ENCODE assay signal across 11 mouse cellular contexts in genomic region chr10:127748847-127749612, GRCm38 (mm10). TPM values are rescaled to one million over a fixed set of nuclear protein-coding genes. Genes with fewer than 3 reads are reported as not detected.
DNase-seq lines count a peak whose midpoint lies in the region; ATAC-seq lines count a peak whose summit lies in the region.
"Had no signal": no experiment of that assay in that cellular context is flagged by ENCODE, and none has a peak within 500 bp of the region (broad histone marks: within the 10 kb centered on the region; RNA-seq: fewer than 3 reads in every experiment).

No protein-coding gene starts in this region.

- H3K9me3 ChIP-seq in limb, embryonic 12.5 days, result no peaks in the 10 kb centered on the region

- peak overlapping the region; percentile 46; the same call in 1 of the 2 replicates for H3K4me2 ChIP-seq in limb, embryonic 12.5 days

- DNase-seq in ovary, postnatal 36 days (ENCODE audit: low spot score), result peak; percentile 51
- DNase-seq in ovary, postnatal 10 days (ENCODE audit: low spot score), result no peak
- peak; percentile 32 to 46 for DNase-seq in heart, postnatal 10 days
- DNase-seq in neural tube, embryonic 10.5 days (ENCODE audit: extremely low spot score, low spot score), result peak; percentile 46
- no peak for DNase-seq in cerebellum, adult 11 months
- no peak for DNase-seq in left cerebral cortex, postnatal 14 days (ENCODE audit: low spot score in 2 of 2)
- no peak for DNase-seq in MN1 (ENCODE audit: low spot score)

- H3K4me3 ChIP-seq in limb, embryonic 12.5 days (replicated peaks), result no peak overlapping the region

- H3K27me3 ChIP-seq in limb, embryonic 12.5 days, result peaks cover 3% of the 10 kb centered on the region; the same call in 1 of the 2 replicates

- H3K4me1 ChIP-seq in limb, embryonic 12.5 days (replicated peaks), result peaks cover 10% of the 10 kb centered on the region

- ATAC-seq in limb, embryonic 12.5 days (ENCODE audit: insufficient number of reproducible peaks, insufficient read depth, low FRiP score, low TSS enrichment, low read depth), result no peak

- intact Hi-C loops in heart, postnatal 10 days (cut with DNase I), result no loop called here
- intact Hi-C loops in left cerebral cortex, postnatal 14 days (cut with DNase I), result no loop called here

- 13% methylated on average over 8 of the region's 8 CpGs for WGBS in limb, embryonic 12.5 days

- H3K27ac ChIP-seq in limb, embryonic 12.5 days, result no peak overlapping the region

- no peak overlapping the region for H3K9ac ChIP-seq in limb, embryonic 12.5 days (replicated peaks)

- peaks cover 50% of the 10 kb centered on the region for H3K36me3 ChIP-seq in limb, embryonic 12.5 days

RNA-seq across cellular contexts. Expression of gene Gpr182, which starts 2.5 kb away (rescaled TPM):
- total RNA-seq in heart, postnatal 10 days (2021), result 1 to 10 TPM; 4.6 to 4.7 TPM
- polyA plus RNA-seq in limb, embryonic 12.5 days (2016; fragmentation: Nextera tagmentation; extraction: Ambion mirVana), result 0.49 and 0.59 TPM in 2 replicates
- total RNA-seq in left cerebral cortex, postnatal 14 days (2021), result 1 to 10 TPM; 1.3 to 1.5 TPM

RNA-seq across cellular contexts. Expression of gene Zbtb39, which starts 9.7 kb away (rescaled TPM):
- 1 to 10 TPM; 8.1 to 9.6 TPM for total RNA-seq in heart, postnatal 10 days (2021)
- 4.3 and 4.6 TPM in 2 replicates for polyA plus RNA-seq in limb, embryonic 12.5 days (2016; fragmentation: Nextera tagmentation; extraction: Ambion mirVana)
- 1 to 10 TPM; 8.5 to 8.8 TPM for total RNA-seq in left cerebral cortex, postnatal 14 days (2021)

RNA-seq across cellular contexts. Expression of gene Rdh1, which starts 10.5 kb away (rescaled TPM):
- under 1 TPM; 0.10 to 0.12 TPM for total RNA-seq in heart, postnatal 10 days (2021)
- 0.05 TPM in 1 of 2 replicates, not detected in the other for polyA plus RNA-seq in limb, embryonic 12.5 days (2016; fragmentation: Nextera tagmentation; extraction: Ambion mirVana)
- total RNA-seq in left cerebral cortex, postnatal 14 days (2021), result under 1 TPM; 0.18 to 0.21 TPM
- total RNA-seq: MEL had no signal
- polyA plus RNA-seq: small intestine, adult 2 months had no signal

RNA-seq across cellular contexts. Expression of gene Rdh16f1, which starts 10.6 kb away (rescaled TPM):
- total RNA-seq in heart, postnatal 10 days (2021), result under 1 TPM in 1 of 2 experiments, not detected in 1; 0.17 TPM
- polyA plus RNA-seq in limb, embryonic 12.5 days (2016; fragmentation: Nextera tagmentation; extraction: Ambion mirVana), result 0.16 TPM in 1 of 2 replicates, not detected in the other
- total RNA-seq in left cerebral cortex, postnatal 14 days (2021), result not detected
- total RNA-seq: MEL had no signal
- polyA plus RNA-seq: small intestine, adult 2 months had no signal

RNA-seq across cellular contexts. Expression of gene Tac2, which starts 24.8 kb away (rescaled TPM):
- not detected for total RNA-seq in heart, postnatal 10 days (2021)
- polyA plus RNA-seq in limb, embryonic 12.5 days (2016; fragmentation: Nextera tagmentation; extraction: Ambion mirVana), result 1.1 and 1.8 TPM in 2 replicates
- 10 to 100 TPM; 15.3 to 21.0 TPM for total RNA-seq in left cerebral cortex, postnatal 14 days (2021)
- total RNA-seq: gastrocnemius, adult 8-10 months; MEL had no signal

Comparison
In these comparisons a context has a peak if more than half of its experiments do, and no peak if none do; other contexts are left out.
1. DNase-seq: peak in ovary, postnatal 36 days (single experiment), heart, postnatal 10 days (2 of 2) and neural tube, embryonic 10.5 days (single experiment); none in ovary, postnatal 10 days (single experiment), cerebellum, adult 11 months (single experiment), left cerebral cortex, postnatal 14 days (0 of 2) and MN1 (single experiment).